Mouse (Mus musculus) heart, embryonic 16.5 days (tissue): ENCODE data around the gene Galk1. TPM values are rescaled to one million over a fixed set of nuclear protein-coding genes. Genes with fewer than 3 reads are reported as not detected.

Experiments
- ATAC-seq: fragments of 200-750 bp; cut with Nextera tagmentation; replicated peaks from 2 replicates; pipeline ENCODE4 v1.8.0; 2017; ENCODE audit warnings: moderate number of reproducible peaks; ENCODE audit not compliant: insufficient read depth, low FRiP score; ENCODE audit errors: extremely low read depth
- H3K27ac ChIP-seq: fragments of 300-500 bp; sonication (generic); 2 replicates; pipeline ENCODE4 v1.5.1; 2014; ENCODE audit warnings: mild to moderate bottlenecking, low read length, control low read depth, moderate library complexity
- H3K27me3 ChIP-seq: fragments of 300-500 bp; sonication (generic); 2 replicates; pipeline ENCODE4 v1.6.1; 2014; ENCODE audit warnings: low read length, mixed read lengths; ENCODE audit not compliant: control insufficient read depth, insufficient read depth
- H3K36me3 ChIP-seq: fragments of 300-500 bp; sonication (generic); 2 replicates; pipeline ENCODE4 v1.6.1; 2014; ENCODE audit not compliant: control insufficient read depth, insufficient read depth
- H3K4me1 ChIP-seq: fragments of 300-500 bp; sonication (generic); 2 replicates; pipeline ENCODE4 v1.6.1; 2014; ENCODE audit warnings: low read length, mixed read lengths; ENCODE audit not compliant: control insufficient read depth, insufficient read depth
- H3K4me2 ChIP-seq: fragments of 300-500 bp; sonication (generic); 2 replicates; pipeline ENCODE4 v1.6.1; 2014; ENCODE audit warnings: low read depth, mild to moderate bottlenecking, control low read depth, low read length
- H3K4me3 ChIP-seq: fragments of 300-500 bp; sonication (generic); 2 replicates; pipeline ENCODE4 v1.5.1; 2014; ENCODE audit warnings: mild to moderate bottlenecking, control low read depth, low read length
- H3K9ac ChIP-seq: fragments of 300-500 bp; sonication (generic); 2 replicates; pipeline ENCODE4 v1.6.1; 2014; ENCODE audit warnings: low read length, control low read depth
- H3K9me3 ChIP-seq: fragments of 300-500 bp; sonication (generic); replicated peaks from 2 replicates; pipeline ENCODE4 v1.6.1; 2016; ENCODE audit warnings: low read length; ENCODE audit not compliant: control insufficient read depth
- WGBS: fragments of 180-500 bp; shearing (Covaris S2); extraction: QIAGEN DNeasy Blood & Tissue Kit; methylation state at CpG from one replicate; pipeline ENCODE4 v1.1.7; 2014; 5-methylcytosine and 5-hydroxymethylcytosine counted together
- polyA plus RNA-seq: library from polyadenylated mRNA; unstranded; fragments of >200 nt; fragmentation: Nextera tagmentation; extraction: Ambion mirVana; gene quantifications from 2 replicates; pipeline ENCODE4 v1.2.1, GENCODE M21; 2015

Gene Galk1
- polyA plus RNA-seq, 1 experiment from 2014 or later = 142 TPM

- Histone ChIP-seq H3K9ac (no peak overlapping the region), H3K27ac (no peak overlapping the region), H3K36me3 (peaks cover 8% of the 10 kb centered on the region), H3K27me3 (no peaks in the 10 kb centered on the region), H3K4me2 (no peak overlapping the region), H3K4me1 (peaks cover 10% of the 10 kb centered on the region), H3K9me3 (peaks cover under 1% of the 10 kb centered on the region; the same call in 1 of the 2 replicates), H3K4me3 (no peak overlapping the region)
- ATAC-seq = no peak
- WGBS = 87% methylated on average over 3 of the region's 3 CpGs
Measured at GRCm38 (mm10) chr11:116036671-116037070, 24.2 kb upstream of the Galk1 start.

- Histone ChIP-seq H3K4me1 (peaks cover 15% of the 10 kb centered on the region), H3K27ac (no peak overlapping the region), H3K36me3 (peaks cover 2% of the 10 kb centered on the region; the same call in 1 of the 2 replicates), H3K4me2 (no peak overlapping the region), H3K4me3 (no peak overlapping the region), H3K27me3 (no peaks in the 10 kb centered on the region), H3K9me3 (no peaks in the 10 kb centered on the region), H3K9ac (no peak overlapping the region)
- no peak for ATAC-seq
- 92% methylated on average over 6 of the region's 6 CpGs for WGBS
Measured at GRCm38 (mm10) chr11:116034584-116034983, 22.1 kb upstream of the Galk1 start.

DNA sequence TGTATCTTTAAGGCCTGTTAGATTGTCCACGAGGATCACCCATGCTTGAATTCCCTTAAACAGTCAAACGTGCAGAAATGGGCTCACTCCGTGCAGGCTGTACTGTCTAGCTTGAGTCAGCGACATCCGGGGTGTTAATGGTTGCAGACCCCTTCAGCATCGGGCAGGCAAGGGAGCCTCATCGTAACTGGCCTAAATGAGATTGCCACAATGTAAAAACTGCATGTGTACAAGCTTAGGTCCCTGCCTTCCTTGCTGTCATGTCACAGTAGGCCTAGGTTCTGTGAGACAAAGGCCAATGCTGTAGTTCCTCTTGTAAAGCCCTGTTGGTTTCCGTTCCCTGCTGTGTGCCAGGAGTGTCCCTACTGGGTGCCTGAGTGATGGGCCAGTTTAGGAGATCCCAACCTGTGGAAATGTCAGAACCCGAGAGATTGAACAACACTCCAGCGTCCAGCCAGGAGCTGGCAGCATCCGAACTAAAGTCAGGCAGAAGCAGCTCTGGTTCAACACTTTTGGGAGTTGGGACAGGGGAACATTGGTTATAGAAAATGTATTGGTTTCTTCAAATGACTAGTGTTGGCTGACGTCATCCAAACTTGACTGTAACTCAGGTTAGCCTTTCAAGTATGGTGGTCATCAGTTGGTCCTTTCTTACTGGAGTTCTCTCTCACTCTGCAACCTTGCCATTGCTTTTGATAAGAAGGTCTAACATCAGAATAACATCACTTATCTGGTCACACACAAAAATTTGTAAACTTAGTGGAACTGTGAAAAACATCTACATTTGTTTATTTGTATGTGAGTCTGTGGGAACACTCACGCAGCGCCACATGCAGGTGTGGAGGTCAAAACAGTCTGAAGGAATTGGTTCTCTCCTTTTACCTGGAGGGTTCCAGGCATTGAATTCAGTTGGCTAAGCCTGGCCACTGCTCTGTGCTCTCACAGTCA is 18.7 kb upstream of the Galk1 start:
- 0 out of 2 replicates have a peak, but pooled peaks have one; percentile 1 for ATAC-seq
- peak overlapping the region; percentile 83 for H3K4me3 ChIP-seq
- peak overlapping the region; percentile 97 for H3K9ac ChIP-seq
- peak overlapping the region; percentile 85 for H3K4me2 ChIP-seq
- WGBS = 24% methylated on average over 14 of the region's 14 CpGs
- no peaks in the 10 kb centered on the region for H3K9me3 ChIP-seq
- H3K27ac ChIP-seq = peak overlapping the region; percentile 100
- H3K4me1 ChIP-seq = peaks cover 15% of the 10 kb centered on the region
- H3K27me3 ChIP-seq = no peaks in the 10 kb centered on the region
- no peaks in the 10 kb centered on the region; the same call in 1 of the 2 replicates for H3K36me3 ChIP-seq

DNA sequence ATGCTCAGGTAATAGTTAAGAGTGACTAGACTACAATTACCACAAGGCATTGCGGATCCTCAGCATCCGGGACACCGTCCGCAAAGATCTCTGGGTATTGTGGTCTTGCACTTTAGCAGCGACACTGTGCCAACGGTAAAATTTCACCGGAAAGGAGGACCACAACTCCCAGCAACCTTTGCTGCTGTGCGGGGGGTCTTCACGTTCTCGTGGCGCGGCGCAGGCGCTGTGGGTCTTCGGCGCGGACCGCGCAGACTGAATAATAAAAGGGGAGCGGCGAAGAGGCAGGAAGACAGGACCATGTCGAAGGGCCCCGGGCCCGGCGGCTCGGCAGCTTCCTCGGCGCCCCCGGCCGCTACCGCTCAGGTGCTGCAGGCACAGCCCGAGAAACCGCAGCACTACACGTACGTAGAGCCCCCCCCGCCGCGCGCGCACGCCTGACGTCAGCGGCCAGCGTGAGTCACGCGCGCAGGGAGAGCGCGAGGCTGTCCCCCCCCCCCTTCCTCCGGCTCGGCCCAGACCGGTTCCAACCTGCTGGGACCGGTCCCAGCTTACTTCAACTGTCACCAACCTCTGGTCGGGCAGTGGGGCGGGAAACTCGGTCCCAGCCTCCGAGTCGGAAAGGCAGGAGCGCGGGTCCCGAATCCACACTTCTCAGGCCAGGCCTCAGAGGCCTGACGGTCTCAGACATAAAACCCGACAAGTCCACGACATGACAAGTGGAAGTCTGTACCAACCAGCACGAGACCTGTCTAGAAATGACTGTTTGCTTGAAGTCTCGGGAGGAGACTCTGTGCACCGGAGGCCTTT is 17.8 kb upstream of the Galk1 start, which contains the start of gene Unk:
Gene Unk (plus strand): TSS at position 235 of the 810 bp plus-strand sequence.
- under 1% methylated on average over 50 of the region's 67 CpGs for whole genome bisulfite sequencing
- ATAC-seq = peak; percentile 93
- H3K36me3 ChIP-seq = no peaks in the 10 kb centered on the region; the same call in 1 of the 2 replicates
- H3K4me3 ChIP-seq = peak within 1 kb of the TSS; percentile 83
- peak within 1 kb of the TSS; percentile 85 for H3K4me2 ChIP-seq
- peaks cover 15% of the 10 kb centered on the region for H3K4me1 ChIP-seq
- H3K27me3 ChIP-seq = no peaks in the 10 kb centered on the region
- H3K27ac ChIP-seq = peak within 1 kb of the TSS; percentile 100
- no peaks in the 10 kb centered on the region for H3K9me3 ChIP-seq
- H3K9ac ChIP-seq = peak within 1 kb of the TSS; percentile 97

DNA sequence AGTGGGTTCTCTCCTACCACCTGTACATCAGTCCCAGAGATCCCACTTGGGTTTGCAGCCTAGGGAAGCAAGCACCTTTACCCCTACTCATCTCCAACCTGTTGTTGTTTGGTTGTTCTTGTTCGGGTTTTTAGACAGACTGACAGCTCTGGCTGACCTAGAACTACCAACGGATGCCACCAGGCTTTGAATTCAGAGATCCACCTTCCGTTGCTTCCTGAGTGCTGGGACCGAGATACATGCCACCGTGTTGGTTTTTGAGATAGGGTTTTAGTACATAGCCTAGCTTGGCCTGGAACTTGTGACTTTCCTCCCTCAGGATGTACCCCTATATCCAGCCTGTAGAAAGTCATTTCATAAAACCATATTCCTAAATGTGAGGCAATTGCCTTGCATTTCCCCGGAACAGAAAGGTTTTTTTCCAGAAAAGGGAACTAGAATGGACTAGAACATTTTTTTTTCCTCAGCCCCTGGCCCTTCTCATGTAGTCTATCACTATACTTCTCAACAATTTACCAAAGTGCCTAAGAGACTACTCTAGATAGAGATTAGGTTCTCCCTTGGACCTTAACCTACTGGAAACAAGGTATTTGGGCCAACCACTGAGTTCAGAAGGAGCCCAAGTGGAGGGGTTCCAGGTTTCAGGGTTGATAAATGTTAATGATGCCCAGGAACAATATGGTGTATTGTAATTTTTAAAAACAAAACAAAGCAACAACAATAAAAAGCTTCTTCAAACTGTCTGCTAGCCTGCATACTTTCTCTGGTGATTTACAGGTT is 16.8 kb upstream of the Galk1 start:
- H3K9ac ChIP-seq = peak overlapping the region; percentile 74
- ATAC-seq = no peak
- peak overlapping the region; percentile 59 for H3K27ac ChIP-seq
- 75% methylated on average over 6 of the region's 6 CpGs for WGBS
- H3K4me3 ChIP-seq = peak overlapping the region; percentile 83
- H3K4me2 ChIP-seq = peak overlapping the region; percentile 85
- H3K36me3 ChIP-seq = no peaks in the 10 kb centered on the region
- H3K4me1 ChIP-seq = peaks cover 15% of the 10 kb centered on the region
- H3K9me3 ChIP-seq = no peaks in the 10 kb centered on the region
- H3K27me3 ChIP-seq = no peaks in the 10 kb centered on the region

DNA sequence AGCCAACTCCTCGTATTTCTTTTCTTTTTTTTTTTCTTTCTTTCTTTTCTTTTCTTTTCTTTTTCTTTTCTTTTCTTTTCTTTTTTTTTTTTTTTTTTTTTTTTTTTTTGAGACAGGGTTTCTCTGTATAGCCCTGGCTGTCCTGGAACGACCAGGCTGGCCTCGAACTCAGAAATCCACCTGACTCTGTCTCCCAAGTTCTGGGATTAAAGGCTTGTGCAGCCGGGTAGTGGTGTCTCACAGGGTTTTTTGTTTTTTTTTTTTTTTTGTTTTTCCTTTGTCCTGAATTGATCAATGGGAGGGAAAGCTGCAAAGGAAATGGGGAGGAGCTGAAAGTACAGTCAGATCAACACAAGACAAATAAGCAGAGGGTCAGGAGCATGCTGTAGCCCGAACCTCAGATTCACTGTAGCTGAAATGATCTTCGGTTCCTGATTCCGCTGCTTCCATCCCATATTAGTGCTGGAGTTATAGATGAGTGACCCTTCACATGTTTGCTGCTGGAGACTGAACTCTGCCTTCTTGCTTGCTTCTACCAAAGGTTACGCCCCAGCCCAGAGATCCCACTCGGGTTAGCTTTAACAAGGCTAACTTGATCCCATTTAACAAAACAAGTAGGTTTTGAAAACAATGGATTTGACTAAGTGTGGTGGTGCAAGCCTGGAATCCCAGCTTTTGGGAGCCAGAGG is 15.8 kb upstream of the Galk1 start:
- 77% methylated on average over 9 of the region's 9 CpGs for WGBS
- Histone ChIP-seq H3K4me2 (no peak overlapping the region), H3K27me3 (no peaks in the 10 kb centered on the region), H3K36me3 (no peaks in the 10 kb centered on the region), H3K9ac (no peak overlapping the region), H3K4me3 (no peak overlapping the region), H3K27ac (no peak overlapping the region), H3K4me1 (peaks cover 15% of the 10 kb centered on the region), H3K9me3 (no peaks in the 10 kb centered on the region)
- no peak for ATAC-seq

DNA sequence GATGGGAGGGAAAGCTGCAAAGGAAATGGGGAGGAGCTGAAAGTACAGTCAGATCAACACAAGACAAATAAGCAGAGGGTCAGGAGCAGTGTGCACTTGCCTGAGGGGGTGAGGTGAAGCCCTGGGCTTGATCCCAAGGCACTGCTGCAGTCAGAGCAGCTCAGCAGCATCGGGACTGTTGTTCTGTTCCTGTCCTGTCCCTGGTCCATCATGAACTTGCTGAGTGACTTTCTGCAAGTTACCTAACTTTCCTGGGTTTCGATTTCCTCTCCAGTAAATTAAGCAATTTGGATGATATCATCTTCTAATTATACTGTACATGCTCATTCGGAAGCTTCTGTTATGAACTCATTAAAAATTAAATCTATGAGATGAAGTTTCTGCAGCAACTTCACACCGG is 15.2 kb upstream of the Galk1 start, which contains the start of gene H3f3b:
Gene H3f3b (minus strand): TSS at position 207 of the 400 bp plus-strand sequence.
- Histone ChIP-seq H3K36me3 (no peaks in the 10 kb centered on the region), H3K9me3 (no peaks in the 10 kb centered on the region), H3K9ac (peak within 1 kb of the TSS; percentile 26; the same call in 1 of the 2 replicates), H3K27me3 (no peaks in the 10 kb centered on the region), H3K27ac (no peak within 1 kb of the TSS), H3K4me3 (no peak within 1 kb of the TSS), H3K4me2 (no peak within 1 kb of the TSS), H3K4me1 (peaks cover 13% of the 10 kb centered on the region)
- WGBS = 69% methylated on average over 4 of the region's 4 CpGs
- no peak for ATAC-seq
